Mouse (Mus musculus) hindlimb bud, embryonic 11.5 days (tissue): ENCODE measurements around the gene Irgm2.
"Not testable (repeated sequence)": the region's sequence is repeated elsewhere in the genome, so short reads cannot be mapped to it uniquely, and the experiment has no call there.

Source experiments
- DNase-seq: peaks from one replicate; pipeline ENCODE4 v3.0.0-alpha.2; 2012; ENCODE audit warnings: low read depth, low spot score; ENCODE audit errors: extremely low spot score

Gene Irgm2

DNA sequence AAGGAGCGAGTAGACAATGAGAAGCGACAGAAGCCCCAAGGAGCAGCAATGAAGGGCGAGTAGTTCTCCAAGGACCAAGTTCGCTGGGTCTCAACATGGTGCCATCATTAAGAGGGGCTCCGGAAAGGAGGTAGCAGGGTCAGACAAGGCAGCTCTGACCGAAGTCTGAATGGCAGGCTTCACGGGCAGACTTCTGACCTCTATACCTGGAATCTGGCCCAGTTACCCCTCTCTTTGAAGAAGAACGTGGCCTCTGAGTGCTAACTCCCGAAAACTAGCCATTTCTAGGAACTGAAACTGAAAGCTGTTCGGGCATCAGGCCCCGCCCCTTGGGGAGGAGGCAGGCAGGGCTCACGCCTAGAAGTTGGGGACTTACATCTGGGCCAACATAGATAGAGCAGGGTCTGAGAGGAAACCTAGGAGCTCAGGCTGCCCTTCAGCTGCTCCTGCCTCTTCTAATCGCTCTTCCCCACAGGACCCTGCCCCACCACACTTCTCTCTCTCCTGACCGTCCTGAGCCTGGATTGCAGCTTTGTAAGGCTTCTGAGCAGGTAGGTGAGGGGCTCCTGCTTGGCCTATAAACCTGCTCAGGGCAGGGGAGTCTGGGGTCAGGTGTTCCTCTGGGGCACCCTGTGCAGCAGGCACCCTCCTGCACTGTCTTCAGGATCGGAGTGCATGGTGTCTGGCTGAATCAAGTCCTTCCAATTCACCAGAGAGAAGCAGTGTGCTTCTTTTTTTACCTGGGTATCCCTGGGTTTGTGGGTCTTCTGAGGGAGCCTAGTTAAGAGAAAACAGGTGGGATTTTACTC lies at the start of gene Irgm2, which contains the start of gene Igtp:
Gene Irgm2, plus strand, starts transcription at position 390 of the 809 bp plus-strand sequence.
Gene Igtp, plus strand, starts transcription at position 328 of the 809 bp plus-strand sequence.
- not testable (repeated sequence) for DNase-seq

DNA sequence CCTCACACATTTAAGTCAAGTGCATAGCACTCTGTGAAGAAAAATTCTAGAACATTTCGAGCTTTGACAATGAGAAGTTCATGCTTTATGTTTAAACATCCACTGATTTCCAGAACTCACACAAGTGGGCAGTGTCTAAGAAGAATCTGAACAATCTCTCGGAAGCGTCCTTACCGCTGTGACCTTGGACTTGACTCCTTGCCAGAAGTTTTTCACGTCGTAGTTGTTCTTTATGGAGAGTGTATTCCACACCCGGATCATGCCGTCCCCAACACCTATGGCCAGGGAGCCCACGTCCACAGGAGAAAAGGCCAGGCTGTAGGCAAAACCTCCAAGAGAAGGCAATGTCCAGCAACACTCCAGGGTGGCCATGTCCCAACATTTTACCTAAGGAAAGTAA lies 44.0 kb upstream of the Irgm2 start:
- DNase-seq = no peak

DNA sequence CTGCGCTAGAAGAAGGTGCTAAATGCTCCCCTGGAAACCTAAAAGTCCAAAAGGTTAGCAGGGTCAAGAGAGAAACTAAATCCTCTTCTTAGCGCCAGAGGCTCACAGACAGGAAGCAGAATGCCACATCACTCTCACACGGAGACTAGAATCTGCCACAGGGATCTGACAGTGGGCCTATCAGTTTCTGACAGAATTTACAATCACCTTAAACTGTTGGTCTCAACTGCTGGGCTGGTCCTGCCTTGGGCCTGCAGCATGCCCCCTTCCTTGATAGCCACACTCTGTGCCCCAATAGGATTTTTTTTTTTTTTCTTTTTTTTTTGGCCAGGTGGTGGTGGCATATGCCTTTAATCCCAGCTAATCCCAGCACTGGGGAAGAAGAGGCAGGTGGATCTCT lies 42.5 kb upstream of the Irgm2 start:
- no peak for DNase-seq

DNA sequence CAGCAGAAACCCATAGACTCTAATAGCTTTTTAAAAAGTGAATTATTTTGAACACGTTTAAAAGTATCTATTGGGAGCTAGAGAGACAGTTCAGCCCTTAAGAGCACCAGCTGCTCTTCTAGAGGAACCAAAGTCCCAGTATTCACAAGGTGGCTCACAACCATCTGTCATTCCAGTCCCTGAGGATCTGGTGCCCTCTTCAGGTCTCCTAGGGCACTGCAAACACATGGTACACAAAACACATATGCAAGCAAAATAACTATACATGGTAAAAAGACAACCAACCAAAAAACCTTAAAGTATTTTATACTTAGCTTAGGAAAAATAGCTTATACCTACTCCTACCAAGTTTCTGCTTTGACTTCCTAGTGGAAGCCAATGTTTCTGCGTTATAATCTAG lies 34.3 kb upstream of the Irgm2 start:
- DNase-seq = no peak

DNA sequence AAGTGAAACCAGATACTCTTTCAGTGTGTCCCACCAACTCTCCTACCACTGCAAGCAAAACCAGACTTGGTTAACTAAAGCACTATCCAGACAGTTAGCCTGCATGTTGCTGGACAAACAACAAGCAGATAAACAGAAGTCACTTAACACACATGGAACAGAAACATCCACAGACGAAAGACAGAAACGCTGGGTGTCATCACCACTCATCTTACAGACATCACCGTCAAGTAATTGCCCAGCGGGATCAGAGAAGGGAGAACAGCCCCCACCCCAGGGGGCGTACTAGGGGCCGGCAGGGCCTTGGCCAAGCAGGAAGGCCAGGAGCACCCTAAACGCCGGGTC lies 31.6 kb upstream of the Irgm2 start:
- no peak for DNase-seq

DNA sequence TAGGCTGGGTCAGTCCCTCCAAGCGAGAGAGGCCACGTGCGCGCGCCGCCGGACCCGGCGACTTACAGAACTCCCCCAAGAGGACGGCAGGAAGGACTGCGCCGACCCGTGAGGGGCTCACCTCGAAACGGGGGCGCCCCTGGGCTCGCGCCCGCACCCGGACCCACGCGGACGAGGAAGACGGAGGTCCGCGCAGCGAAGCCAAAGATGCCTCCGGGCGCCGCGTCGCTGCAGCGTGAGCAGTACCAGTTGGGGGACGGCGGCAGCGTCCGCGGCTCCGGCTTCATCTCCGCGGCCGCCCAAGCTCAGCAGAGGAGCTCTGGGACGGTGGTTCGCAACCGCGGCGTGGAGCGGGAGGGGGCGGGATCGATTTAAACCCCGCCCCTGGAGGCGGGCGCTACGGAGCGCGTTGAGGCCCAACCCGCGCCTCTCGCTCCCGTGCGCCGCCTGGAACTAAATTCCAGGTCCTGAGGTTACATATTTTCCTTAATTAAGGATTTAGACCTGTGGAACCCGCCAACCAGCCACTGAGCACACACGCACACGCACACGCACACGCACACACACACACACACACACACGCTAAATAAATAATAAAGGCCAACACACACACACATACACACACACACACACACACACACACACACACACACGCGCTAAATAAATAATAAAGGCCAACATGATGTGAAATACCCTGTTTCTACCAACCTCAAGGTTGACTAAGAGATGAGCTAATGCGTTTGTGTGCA lies 31.1 kb upstream of the Irgm2 start, which contains the start of gene Gemin5:
Gene Gemin5, minus strand, starts transcription at position 373 of the 749 bp plus-strand sequence.
- DNase-seq = no peak

DNA sequence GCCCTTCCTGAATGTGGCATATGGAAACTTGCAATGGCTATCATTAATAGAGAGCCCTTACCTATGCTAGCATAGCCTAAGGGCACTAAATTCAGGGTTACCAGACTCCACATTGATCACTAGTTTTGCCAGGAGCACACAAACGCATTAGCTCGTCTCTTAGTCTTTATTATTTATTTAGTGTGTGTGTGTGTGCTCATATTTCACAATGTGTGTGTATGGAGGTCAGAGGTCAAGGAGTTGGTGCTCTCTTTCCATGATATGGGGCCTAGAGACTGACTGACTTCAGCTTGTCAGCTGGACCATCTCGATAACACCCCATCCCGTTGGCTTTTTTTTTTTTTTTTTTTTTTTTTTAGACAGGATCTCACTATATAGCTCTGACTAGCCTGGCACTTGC lies 29.8 kb upstream of the Irgm2 start:
- no peak for DNase-seq

DNA sequence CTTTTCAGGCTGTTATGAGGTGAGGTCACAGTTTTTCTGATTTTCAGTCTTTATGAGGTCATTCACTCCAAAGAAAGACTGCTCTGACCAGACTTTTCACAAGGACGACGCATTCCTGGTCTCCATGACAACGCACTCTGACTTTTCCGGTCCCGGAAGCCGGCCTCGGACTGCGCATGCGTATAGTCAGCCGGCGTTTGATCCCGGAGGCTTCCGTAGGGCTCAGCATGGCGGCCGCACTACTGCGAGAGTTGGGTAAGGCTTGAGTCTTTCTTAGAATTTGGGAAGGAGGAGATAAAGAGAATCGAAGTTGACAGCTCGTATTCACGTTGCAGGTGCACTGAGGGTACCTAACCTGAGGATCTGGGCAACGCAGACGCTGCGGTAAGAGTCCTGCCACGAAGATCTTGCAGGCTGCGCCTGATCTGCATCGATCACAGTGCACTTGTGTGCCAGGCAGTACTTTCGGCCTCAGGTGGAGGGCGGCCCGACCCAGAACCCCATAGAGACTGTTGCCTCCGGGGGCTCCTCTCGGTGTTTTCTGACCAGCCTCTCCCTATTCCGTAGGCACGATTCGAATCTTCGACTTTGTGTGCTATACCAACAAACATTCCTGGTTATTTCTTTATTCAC lies 27.8 kb upstream of the Irgm2 start, which contains the start of gene Mrpl22:
Gene Mrpl22, plus strand, starts transcription at position 203 of the 633 bp plus-strand sequence.
- peak; percentile 98 for DNase-seq

DNA sequence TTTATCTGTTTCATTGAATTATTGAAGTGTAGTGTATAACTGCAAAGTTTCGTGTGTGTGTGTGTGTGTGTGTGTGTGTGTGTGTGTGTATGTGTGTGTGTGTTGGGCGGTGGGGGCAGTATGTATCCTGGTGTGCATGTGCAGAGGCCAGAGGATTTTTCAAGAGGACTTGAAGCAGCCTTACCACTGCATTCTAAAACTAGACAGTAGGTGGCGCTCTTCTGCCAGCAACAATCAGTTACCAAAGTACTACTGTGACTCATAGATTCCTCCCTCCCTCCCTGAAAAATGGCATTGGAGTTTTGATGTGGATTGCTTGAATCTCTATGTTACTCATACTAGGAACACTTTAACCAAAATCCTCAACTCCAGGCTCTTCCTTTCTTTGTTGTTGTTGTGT lies 19.9 kb upstream of the Irgm2 start:
- peak; percentile 66 for DNase-seq

DNA sequence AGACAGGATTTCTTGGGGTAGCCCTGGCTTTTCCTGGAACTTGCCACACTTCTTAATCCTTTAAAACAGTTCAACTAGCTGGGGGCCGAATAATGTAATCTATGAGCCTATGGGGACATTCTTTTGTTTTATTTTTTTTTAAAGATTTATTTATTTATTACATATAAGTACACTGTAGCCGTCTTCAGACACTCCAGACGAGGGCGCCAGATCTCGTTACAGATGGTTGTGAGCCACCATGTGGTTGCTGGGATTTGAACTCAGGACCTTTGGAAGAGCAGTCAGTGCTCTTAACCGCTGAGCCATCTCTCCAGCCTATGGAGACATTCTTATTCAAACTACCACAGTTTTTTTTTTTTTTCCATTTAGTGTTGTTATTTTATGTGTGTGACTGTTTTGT lies 19.4 kb upstream of the Irgm2 start:
- DNase-seq = not testable (repeated sequence)

DNA sequence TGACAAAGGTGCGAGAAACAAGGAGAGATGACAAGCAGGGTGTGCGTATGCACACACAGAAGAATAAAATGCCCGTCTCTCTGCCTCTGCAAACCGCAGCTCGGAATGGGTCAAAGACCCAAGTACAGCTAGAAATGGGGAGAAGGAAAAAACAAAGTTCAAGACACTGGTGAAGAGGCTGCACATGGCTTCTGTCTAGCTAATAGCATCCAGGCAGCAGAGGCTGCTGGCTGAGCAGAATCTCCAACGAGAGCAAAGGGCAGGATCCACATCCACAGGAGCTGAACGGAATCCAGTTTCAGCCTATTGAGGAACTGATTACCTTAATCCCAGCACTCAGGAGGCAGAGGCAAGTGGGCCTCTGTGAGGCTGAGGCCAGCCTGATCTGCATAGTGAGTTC lies 18.7 kb upstream of the Irgm2 start:
- DNase-seq = no peak

DNA sequence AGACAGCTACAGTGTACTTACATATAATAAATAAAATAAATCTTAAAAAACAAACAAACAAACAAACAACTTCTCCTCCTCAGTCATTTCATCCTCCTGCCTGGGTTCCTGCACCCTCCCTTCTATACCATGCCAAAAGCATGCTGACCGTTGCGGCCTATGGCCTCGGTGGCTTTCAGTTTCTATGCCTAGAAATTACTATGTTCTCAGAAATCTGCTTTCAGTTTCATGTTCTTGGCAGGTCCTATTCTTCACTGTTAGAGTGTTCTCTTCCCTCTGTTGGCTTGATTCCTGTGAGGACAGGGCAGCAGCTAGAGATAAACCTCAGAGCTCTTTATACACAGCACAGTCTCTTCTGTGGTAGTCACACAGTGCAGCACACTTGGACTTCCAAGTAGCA lies 15.8 kb upstream of the Irgm2 start:
- DNase-seq = no peak

DNA sequence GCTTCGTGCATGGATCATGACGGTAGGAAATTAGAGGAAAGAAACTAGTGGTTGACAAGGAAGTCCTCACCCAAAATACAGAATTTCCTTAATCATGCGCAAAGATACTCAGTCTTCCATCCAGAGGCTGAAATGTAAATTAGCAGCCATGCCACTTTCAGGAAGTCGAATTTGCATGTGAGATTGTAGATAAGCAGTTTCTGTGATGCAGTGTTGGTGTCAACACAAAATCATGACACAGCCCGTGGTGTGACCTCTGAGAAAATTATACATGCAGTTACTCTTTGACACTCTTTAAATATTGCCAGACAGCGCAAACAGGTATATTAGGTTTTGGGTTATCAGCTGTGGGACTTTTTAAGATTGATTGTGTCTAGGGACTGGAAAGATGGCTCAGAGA lies 9.7 kb upstream of the Irgm2 start:
- no peak for DNase-seq

DNA sequence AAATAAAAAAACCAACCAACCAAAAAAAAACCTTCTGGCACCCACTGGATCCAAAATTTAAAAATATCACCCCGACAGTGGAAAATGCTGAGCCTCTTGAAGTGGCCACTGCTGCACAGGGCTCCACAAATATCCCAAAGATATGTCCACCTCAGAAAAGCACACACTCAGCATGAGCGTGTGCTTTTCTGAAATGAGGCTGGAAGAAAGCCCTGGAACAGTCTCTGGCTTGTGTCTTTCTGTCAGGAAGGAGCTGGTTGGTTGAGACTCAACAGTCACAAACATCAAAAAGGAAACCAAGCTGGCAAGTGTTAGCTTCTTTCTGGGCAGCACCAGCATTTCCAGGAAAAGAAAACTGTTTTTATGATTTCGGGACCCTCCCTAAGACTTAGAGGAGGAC lies 6.1 kb upstream of the Irgm2 start:
- no peak for DNase-seq

DNA sequence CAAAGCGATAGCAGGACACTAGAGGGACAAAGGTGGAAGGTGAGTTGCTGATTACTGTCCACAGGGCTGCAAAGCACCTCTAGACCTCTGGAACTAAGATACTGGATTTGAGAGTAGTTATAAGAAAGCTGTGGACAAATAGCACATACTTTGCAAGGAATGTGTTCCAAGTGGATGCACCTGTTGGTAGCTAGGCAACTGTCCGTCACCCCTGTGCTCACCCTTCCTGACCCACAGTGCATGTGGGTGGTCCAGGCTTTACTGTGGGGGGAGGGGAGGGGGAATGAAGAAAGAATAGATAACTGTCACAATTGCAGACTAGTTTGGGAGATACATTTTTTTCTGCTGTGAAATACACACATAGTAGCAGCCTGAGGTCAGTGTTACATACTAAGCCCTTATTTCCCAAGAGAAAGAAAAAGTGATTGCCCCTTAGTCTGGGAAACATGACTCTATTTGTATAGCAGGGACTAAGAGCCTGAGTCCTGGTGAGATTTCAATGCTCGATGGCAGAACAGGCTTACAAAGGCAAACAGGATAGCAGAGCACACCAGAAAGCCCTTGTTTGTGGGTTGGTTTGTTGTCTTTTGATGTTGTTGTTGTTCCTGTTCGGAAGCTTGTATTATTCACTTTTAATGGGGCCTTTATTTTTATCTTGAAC lies 5.4 kb upstream of the Irgm2 start:
- DNase-seq = no peak

DNA sequence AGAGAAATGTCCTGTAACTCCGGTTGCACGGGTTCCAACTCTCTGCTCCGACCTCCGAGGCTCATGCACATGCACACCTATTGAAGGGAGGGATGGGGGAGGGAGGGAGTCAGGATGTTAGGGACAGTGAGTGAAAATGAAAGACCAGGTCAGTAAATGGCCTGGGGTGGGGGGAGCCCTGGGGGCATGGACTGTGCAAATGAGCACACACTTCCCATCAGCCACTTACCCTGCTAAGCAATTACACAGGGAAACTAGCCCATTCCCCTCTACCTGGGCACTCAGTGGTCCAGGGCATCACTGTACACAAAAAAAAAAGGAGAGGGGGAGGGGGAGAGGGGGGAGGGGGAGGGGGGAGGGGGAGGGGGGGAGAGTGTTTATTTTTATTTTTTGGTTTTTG lies 755 bp upstream of the Irgm2 start:
- DNase-seq = no peak

DNA sequence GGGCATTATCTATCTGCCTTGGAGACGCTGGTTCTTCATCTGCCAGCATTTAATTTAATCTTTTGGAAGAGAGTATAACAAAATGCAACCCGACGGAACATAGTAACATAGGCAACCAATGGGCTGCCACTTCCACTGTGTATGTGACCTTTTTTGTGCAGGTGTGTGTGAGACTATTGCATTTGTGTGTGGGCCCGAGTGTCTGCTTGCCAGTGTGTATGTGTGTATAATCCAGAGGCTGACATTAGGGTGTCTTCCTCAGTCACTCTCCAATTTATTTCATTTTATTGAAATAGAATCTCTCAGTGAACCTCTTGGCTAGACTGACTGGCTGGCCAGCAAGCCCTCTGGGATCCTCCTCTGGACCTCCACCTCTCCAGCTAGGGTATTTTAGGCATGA lies 808 bp downstream of the Irgm2 start:
- DNase-seq = no peak

DNA sequence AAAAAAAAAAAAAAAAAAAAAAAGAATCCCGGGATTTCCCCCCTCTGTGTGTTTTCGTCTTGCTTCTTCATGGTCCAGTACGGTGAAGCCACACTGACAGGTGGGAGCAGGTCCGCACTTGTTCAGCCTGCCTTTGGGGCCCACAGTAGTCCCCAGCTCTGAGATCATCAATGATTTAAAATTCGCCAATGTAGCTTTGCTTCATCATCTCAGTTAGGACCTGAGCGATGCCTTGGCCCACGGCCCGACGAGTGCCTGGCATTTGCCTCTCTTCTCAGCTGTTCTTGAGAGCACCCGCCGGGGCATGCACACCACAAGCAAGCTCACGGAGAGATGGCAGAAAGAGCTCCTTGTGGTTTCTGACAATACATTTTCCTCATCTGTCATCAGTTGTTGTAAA lies 1.6 kb downstream of the Irgm2 start:
- no peak for DNase-seq

DNA sequence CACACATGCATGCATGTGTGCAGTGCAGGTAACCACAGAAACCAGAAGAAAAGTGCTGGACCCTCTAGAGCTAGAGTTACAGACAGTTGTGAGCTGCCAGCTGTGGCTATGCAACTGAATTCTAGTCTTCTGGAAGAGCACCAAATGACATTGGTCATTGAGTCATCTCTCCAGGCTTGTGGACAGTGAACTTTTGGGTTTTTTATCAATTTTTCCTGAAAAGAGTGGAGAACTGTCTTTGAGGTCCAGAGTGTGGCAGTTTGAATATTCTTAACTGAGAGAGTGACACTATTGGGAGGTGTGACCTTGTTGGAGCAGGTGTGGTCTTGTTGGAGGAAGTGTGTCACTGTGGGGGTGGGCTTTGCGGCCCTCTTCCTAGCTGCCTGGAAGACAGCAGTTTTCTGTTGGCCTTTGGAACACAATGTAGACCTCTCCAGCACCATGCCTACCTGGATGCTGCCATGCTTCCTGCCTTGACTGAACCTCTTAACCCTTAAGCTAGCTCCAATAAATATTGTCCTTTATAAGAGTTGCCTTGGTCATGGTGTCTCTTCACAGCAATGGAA lies 11.0 kb downstream of the Irgm2 start:
- no peak for DNase-seq

DNA sequence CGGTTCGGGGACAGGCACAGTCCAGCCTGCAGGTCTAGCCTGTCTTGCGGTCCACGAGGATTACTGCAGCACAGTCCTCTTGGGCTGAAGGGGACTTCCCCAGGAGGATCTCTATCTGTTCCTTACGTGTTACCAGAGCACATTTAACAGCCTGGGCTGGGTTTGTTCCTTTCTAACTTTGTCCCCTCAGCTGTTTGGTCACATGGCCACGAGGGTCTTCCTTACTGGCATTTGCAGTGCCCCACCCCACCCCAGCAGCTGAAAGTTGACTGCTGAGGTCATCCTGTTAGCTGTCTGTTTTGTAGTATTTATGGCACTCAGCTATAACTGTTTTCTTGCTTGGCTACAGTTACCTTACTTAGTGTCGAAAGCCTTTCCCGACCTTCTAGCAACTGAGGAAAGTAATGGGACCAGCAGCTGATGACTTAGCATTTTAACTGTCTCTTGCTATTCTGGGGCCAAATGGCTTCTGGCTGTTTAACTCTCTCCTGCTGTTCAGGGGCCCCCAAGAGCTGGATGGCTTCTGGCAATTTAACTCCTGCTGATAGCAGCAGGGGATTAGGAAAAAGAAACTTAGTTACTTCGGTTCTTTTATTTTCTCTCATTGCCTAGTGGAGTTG lies 11.8 kb downstream of the Irgm2 start:
- no peak for DNase-seq

DNA sequence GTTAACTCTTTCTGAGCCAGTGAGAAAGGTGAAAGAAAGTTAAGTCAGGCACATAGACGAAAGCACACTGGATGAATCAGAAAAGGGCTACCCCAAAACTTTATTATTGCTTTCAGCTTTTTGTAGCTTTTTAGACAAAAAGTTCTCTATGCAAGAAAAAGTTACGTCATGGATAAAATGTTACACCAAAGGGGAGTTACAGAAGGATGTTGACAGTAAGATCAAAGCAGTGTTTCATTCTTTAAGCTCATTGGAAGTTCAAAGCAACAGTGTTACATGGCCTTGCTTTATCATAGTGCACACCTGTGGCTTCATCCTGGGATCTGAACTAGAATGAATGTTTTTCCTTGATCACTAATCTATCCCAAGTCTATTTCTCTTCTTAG lies 12.3 kb downstream of the Irgm2 start:
- DNase-seq = no peak
